Mouse (Mus musculus) adrenal gland, postnatal 4 days (tissue): ENCODE measurements around the gene Gm21750. TPM values are rescaled to one million over a fixed set of nuclear protein-coding genes. Genes with fewer than 3 reads are reported as not detected.
"Not testable (repeated sequence)": the region's sequence is repeated elsewhere in the genome, so short reads cannot be mapped to it uniquely, and the experiment has no call there.

ENCODE experiments used
- DNase-seq, 2 experiments: peaks; one replicate each; pipeline ENCODE4 v3.0.0; 2021 to 2022; ENCODE audit warnings: low spot score in 2 of 2, mixed read lengths in 2 of 2
- long read RNA-seq, 2 experiments: library from polyadenylated mRNA; stranded (forward); transcript quantifications; one replicate each; pipeline ENCODE4 v2.0.0; 2021
- total RNA-seq, 2 experiments: library from RNA; stranded (reverse); gene quantifications; 2 replicates each; pipeline ENCODE4 v1.2.3; 2021

Gene Gm21750
- not detected for total RNA-seq
- long read RNA-seq, experiment 1 = 0 reads
- long read RNA-seq, experiment 2 = 0 reads

DNA sequence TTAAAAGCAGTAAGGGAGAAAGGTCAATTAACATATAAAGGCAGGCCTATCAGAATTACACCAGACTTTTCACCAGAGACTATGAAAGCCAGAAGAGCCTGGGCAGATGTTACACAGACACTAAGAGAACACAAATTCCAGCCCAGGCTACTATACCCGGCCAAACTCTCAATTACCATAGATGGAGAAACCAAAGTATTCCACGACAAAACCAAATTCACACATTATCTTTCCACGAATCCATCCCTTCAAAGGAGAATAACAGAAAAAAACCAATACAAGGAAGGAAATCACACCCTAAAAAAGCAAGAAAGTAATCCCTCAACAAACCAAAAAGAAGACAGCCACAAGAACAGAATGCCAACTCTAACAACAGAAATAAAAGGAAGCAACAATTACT, at the start of gene Gm21750:
Gene Gm21750 (plus strand): TSS at position 301 of the 400 bp plus-strand sequence.
- DNase-seq = not testable (repeated sequence)

DNA sequence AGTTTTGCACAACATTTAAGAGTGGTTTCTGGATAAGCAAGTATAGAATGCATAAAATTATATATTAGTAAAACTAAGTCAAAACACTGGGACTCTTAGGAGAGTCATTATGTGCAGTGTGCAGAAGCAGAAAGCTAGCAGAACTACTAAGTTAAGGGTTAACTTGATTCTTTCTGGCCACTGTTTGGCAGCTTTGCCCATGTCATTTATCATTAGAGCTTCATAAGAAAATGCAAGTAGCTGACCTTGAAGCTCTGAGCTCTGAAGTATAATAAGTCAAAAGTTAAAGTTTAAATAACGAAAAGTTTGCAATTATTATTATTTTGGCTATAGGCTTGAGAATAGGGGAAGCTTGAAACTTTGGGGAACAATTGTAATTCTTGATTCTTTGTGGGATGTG, 46.1 kb upstream of the Gm21750 start:
- not testable (repeated sequence) for DNase-seq

DNA sequence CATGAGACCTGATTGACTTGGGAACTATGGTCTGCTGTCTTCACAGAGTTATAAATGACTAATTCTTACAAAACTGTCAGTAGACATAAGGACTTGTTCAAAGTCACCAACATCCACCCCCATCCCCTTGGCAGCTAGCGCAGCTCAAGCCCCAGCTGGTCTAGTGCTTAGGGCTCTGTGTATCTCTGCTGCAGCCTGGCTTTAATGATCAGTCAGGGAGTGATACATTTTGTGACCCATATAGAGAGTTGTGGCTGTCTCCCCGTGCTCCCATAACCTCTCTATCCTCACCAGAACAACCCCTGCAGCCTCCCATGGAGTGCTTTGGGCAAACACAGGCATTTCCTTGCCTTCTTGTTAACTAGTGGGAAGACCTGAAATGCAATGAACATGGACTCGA, 40.1 kb upstream of the Gm21750 start:
- DNase-seq = no peak

DNA sequence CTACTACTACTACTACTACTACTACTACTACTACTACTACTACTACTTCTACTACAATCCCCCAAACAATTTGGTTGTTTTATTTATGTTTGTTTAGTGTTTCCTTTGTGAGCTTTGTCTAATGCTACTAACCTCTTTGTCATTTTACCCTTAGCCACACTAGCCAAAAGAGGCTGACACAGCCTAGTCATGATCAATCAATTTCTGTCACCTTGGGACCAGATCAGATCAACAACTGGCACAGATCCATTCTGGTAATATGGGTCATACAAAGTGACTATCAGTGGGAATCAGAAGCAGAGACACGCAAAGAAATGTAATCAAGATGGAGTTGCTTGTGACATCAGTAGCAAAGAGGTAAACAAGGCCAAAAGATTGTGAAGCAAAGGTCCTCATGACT, 38.0 kb upstream of the Gm21750 start:
- no peak for DNase-seq

DNA sequence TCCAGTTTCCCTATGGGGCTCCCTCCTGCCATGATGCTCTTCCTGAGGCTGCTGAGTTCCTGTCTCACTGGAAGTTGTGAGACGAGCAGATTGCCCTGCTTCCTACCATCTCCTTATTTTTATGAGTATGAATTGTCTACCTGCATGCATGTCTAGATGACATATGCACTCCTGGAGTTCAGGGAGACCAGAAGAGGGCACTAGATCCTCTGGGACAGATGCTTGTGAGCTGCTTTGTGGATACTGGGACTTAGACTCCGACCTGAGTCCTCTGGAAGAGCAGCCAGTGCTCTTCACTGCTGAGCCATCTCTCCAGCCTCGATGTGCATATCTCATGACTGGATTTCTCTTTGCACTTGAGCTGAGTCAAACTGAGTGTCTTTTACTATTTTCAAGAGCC, 35.6 kb upstream of the Gm21750 start:
- DNase-seq = no peak

DNA sequence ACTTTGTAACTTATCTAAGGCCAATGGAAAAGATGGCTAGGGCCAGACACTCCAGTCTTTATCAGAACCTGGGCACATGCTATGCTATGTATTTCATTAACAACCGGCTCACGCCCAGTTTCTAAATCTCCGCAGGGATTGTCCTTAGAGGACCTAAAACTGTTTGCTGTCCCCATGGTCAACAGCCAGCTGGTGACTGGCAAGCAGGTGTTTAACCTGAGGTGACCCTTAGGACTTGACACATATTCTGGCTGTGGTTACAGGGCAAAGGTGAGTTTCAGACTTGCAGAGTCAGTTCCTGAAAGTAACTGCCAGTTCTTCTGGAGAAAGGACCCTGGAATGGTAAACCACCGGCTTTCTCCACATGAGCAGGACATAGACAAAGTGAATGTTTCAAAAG, 29.5 kb upstream of the Gm21750 start:
- DNase-seq = no peak

DNA sequence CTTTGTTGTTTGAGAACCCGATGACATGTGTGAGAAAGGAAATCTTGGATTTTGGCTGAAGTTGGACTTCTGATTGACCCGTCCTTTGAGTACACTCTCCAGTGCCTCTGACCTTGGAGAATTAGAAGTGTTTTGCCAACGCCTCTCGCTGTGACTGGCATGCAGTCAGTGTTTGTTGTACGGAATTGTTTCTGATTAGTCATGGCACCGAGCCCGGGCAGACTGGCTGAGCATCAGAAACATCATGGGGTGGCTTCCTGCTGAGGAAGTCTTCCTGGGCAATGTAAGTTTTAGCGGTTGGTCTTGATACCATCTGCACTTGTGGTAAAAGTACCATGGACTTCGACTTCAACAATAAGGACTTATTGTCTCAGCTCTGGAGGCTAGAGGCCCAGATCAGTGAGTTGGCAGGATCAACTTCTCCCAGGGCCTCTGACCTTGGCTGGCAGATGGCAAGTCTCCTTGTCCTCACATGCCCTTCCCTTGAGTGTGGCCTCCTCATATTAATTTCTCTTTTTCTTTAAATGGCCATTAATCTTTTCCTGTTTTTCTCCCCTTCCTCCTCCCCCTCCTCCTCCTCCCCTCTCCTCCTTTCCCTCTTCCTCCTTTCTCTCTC, 28.3 kb upstream of the Gm21750 start:
- no peak for DNase-seq

DNA sequence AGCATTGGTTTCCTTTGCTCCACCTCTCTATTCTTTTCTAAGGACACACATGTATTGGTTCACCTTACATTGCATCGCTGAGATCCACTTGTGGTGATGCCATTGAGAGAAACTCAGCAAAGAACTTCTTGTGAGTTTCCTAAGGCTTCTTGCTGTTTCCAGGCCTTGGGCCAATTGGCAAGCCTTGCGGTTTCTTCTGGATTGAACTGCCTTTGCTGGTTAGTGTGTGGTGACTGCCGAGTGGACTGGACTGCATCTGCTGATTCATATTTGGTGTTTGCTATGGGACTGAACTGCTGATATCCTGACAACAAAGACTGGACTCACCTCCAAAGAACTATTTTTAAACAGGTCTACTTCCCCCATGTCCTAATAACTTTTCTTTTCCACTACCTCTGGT, 26.7 kb upstream of the Gm21750 start:
- DNase-seq = no peak

DNA sequence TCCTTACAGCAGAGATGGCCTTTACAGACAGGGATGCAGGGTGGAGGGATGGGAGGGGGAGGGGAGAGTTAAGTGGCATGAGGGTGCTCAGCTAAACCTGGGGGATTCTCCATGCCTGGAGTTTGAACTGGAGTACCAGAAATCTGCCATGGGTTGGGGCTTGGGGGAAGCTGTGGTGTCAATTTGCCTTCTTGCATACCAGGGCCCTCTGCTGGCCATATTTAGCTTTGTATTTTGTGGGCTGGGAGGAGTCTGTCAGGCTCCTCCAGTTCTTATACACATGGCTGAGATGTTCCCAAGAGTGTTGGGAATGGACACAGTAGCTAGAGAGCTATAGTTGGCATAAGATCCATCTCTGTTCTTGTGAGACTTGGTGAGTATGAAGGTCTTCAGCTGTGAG, 23.6 kb upstream of the Gm21750 start:
- no peak for DNase-seq

DNA sequence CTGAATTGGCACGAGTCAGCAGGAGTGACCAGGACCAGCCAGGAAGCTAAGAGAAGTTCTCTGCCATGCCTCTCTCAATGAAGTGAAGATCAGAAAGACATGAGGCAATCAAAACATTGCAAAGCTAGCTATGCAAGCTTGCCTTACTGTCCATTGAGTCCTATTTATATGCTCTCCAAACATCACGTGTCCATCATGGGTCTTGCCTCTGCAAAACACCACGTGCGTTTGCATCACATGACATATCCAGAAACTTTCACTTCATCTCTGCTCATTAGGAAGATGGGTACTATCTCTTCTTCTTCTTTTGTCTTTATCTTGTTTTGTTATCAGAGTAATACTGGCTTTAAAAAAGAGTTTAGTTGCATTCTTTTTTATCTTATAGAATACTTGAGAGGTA, 10.8 kb upstream of the Gm21750 start:
- no peak for DNase-seq

DNA sequence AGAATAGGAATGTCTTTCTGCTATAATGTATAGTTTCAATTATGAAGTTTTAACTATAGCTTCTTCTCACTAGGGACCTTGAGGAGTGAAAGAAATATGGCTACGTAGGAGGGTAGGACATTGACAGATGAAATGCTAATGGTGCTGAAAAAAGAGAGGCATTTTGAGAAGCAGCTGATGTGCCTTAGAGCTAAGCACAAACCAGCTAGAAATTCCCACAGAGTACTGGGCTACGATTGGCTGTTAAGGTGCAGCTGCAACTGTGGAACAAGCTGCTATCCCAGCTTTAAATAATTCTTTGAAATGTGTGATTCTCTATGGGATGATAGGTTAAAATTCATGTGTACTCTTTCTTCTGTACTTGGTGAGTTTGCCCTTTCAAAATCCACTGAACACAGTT, 9.1 kb downstream of the Gm21750 start:
- DNase-seq = no peak

DNA sequence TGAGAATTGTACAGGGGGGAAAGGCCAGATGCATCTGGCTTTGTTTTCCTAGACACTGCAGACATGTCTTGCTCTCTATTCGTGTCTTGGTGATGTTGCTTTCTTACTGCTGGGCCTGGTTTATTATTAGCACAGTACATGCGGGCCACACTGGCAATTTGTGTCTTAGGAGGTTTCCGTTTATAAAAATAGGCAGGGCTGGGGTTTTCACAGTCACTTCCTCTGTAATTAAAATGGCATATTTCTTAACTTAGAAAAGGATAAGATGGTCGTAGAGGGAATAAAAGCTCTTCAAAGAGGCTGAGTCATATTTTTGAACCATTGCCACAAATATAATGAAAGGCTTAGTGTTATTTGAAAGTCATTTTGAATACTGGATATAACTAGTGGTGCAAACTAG, 26.7 kb downstream of the Gm21750 start:
- no peak for DNase-seq

DNA sequence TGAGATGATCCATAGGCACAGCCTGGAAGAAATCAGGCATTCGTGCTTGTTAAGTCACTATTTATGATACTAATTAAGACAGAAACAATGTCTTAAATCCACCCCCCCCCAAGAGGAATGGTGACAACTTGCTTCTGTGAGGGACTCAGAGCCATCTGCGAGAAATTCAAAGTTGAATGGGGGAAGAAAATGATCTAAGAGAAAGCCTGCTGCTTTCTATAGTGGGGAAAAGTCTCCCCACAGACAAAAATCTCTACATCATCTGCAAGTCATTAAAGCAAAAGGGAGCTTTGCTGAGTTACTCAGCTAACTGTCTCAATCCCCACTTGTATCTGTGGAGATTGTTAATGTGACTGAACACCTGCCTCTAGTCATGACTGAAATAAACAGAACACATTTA, 27.4 kb downstream of the Gm21750 start:
- DNase-seq = no peak

DNA sequence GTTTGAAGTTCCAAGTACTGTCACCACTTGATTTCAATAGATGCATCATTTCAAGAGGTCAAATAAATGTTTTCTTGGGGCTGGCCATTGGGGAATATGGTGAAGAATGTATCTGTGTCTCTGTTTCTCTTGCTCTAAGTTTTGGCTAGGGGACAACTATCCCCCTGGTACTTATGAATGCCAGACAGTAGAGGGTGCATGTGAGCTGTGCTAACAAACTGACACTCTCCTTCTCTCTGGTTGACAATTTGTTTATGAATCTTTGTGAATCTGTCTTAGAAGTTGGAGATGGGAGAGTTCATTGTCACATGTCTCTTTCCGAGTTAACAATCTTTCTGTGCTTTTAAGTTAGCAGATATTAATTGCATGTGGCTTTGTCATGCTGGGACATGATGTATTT, 39.2 kb downstream of the Gm21750 start:
- DNase-seq = no peak

DNA sequence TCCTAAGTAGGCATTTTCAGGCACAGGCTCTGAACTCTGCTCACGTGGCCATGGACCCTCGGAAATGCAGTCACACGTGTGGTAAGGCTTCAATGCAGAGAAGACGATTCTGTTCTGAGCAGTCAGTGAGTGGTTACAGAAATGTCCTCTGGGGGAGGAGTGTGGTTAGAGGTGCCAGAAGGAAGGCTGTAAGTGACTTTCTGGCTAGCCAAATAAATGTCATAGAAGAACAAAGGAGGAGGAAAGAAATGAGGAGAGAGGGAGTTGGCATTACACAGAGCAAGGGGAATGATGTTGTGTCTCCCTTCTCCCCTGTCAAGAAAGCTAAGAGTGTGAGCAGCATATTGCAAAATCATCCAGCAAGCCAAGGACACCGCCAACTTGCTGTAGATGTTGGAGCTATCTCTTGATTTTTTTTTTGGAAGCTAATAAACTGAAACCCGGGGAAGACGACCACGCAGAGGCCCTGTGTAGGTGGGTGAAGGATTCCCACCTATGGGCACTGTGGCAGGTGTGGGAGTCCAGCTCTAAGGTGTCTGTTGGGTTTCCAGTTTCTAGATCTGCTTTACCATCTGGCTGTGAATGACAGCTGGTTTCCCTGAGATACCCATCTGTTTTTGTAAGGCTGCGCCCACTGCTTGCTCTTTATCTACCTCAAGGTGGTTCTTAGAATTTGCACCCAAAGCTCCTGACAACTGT, 48.5 kb downstream of the Gm21750 start:
- DNase-seq = no peak

Other genes with a start within 250 kb of the Gm21750 start
- 10 to 100 TPM; 36.2 to 38.5 TPM for gene Med4, start 151.2 kb upstream of the Gm21750 start, total RNA-seq
- 100 to 1,000 TPM; 205 to 240 TPM for gene Sucla2, start 135.9 kb upstream of the Gm21750 start, total RNA-seq
- gene Nudt15, start 113.0 kb upstream of the Gm21750 start, total RNA-seq = 1 to 10 TPM; 5.0 to 7.0 TPM